Mouse (Mus musculus) brain, embryonic 14.5 days (tissue): ENCODE data around the gene Smarcd3.

ENCODE experiments used
- CTCF ChIP-seq: fragments of 200-500 bp; IDR thresholded peaks from 2 replicates; pipeline ENCODE4 v1.5.1; 2012; ENCODE audit warnings: inconsistent platforms, mild to moderate bottlenecking, moderate library complexity, borderline replicate concordance; ENCODE audit not compliant: insufficient read depth, insufficient read length; ENCODE audit errors: extremely low read depth
- POLR2A ChIP-seq: fragments of 200-500 bp; IDR thresholded peaks from 2 replicates; pipeline ENCODE4 v1.6.1; 2012; ENCODE audit warnings: mild to moderate bottlenecking, inconsistent platforms, borderline replicate concordance; ENCODE audit not compliant: poor library complexity, insufficient read depth, insufficient read length, severe bottlenecking; ENCODE audit errors: extremely low read depth

DNA sequence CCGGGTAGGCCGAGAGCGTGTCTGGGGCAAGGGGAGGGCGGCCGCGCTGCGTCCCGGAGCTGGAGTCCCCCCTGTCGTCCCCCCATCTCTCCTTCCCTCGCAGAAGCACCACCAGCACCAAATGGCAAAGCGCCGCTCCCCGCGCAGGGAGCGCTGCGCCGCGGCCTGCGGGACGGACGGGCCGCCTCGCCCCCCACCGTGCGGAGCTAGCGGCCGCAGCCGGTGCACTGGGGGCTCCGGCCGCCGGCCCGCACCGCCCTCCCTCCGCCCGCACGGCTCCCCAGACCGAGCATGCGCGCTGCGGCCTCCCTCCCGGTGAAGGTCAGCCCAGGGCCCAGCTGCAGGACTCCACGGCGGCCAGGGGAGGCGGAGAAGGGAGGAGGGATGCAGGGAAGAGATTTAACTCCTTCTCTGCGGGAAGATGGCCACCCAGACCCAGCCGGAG lies 19.5 kb downstream of the Smarcd3 start:
- peak; percentile 17; the same call in 1 of the 2 replicates for TF ChIP-seq CTCF
- TF ChIP-seq POLR2A: peak; percentile 85
